Mouse (Mus musculus) mouse trophoblast stem cell (cell line): ENCODE results near the gene Cyp27b1.
"Not testable (repeated sequence)": the region's sequence is repeated elsewhere in the genome, so short reads cannot be mapped to it uniquely, and the experiment has no call there.

ENCODE experiments used
- in situ Hi-C, 2 experiments: fragments of 300-500 bp; cut with MseI, MboI; formaldehyde crosslinking; loops; 2 replicates in 1 of 2; 3 replicates in 1 of 2; pipeline ENCODE4 v1.15.1; 2025

The Cyp27b1 gene

GRCm38 (mm10) chr10:127049395-127050118 lies 1.5 kb downstream of the Cyp27b1 start:
- in situ Hi-C loops = no loop called here

- in situ Hi-C loops = no loop called here
Observed at GRCm38 (mm10) chr10:127050119-127050474, 2.0 kb downstream of the Cyp27b1 start.

GRCm38 (mm10) chr10:127054646-127055045 lies 6.6 kb downstream of the Cyp27b1 start:
- in situ Hi-C loops = no loop called here

GRCm38 (mm10) chr10:127055406-127055805 lies 7.4 kb downstream of the Cyp27b1 start:
- in situ Hi-C loops = no loop called here

- in situ Hi-C loops = no loop called here
Observed at GRCm38 (mm10) chr10:127056490-127056889, 8.4 kb downstream of the Cyp27b1 start.

- in situ Hi-C loops = no loop called here
Observed at GRCm38 (mm10) chr10:127058161-127058560, 10.1 kb downstream of the Cyp27b1 start.

GRCm38 (mm10) chr10:127058708-127059107 lies 10.7 kb downstream of the Cyp27b1 start:
- in situ Hi-C loops = no loop called here

GRCm38 (mm10) chr10:127059174-127059967 lies 11.3 kb downstream of the Cyp27b1 start:
- in situ Hi-C loops = no loop called here

GRCm38 (mm10) chr10:127059968-127060916 lies 12.2 kb downstream of the Cyp27b1 start, which contains the start of gene March9:
Gene March9 (minus strand): TSS chr10:127060184.
- in situ Hi-C loops = no loop called here

- in situ Hi-C loops = no loop called here
Observed at GRCm38 (mm10) chr10:127061085-127061484, 13.0 kb downstream of the Cyp27b1 start.

GRCm38 (mm10) chr10:127061513-127061912 lies 13.5 kb downstream of the Cyp27b1 start:
- in situ Hi-C loops = no loop called here

- in situ Hi-C loops = not testable (repeated sequence)
Observed at GRCm38 (mm10) chr10:127062101-127062500, 14.1 kb downstream of the Cyp27b1 start.

- in situ Hi-C loops = no loop called here
Observed at GRCm38 (mm10) chr10:127062503-127062902, 14.5 kb downstream of the Cyp27b1 start.

- in situ Hi-C loops = no loop called here
Observed at GRCm38 (mm10) chr10:127063239-127063872, 15.3 kb downstream of the Cyp27b1 start, which contains the start of gene Cdk4. Gene Cdk4 (plus strand): TSS chr10:127063534.

- in situ Hi-C loops = no loop called here
Observed at GRCm38 (mm10) chr10:127063913-127064870, 16.1 kb downstream of the Cyp27b1 start.

- in situ Hi-C loops = no loop called here
Observed at GRCm38 (mm10) chr10:127065981-127066380, 17.9 kb downstream of the Cyp27b1 start.

GRCm38 (mm10) chr10:127066519-127067018 lies 18.5 kb downstream of the Cyp27b1 start:
- in situ Hi-C loops = no loop called here

GRCm38 (mm10) chr10:127068360-127069038 lies 20.4 kb downstream of the Cyp27b1 start:
- in situ Hi-C loops = no loop called here
